Mouse (Mus musculus): ENCODE results near the gene Map3k5.
A peak's percentile ranks its signal among the peaks of the same experiment; 100 is the strongest.

Map3k5 gene

DNA sequence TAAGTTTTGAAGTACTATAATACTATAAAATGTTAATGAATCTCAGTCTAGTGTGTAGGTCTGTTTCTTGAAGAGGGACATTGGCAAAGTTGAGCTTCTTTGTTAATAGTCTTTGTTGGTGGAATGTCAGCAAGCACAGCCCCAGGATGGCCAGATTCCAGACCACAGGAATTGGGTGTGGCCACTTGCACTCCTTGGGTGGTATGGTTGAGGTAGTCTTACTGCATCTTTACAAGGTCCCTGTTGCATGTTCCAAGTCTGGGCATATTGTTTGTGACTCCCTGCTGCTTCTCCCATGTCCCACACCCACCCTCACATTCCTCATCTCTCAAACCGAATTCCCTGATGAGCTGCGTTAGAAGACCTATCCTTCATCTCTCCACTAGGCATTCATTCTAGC is 157.1 kb downstream of the Map3k5 start:
- no peaks in the 10 kb centered on the region for H3K27me3 ChIP-seq (ENCODE audit: control insufficient read depth, insufficient read depth, low read length, poor library complexity, severe bottlenecking)
- no peaks in the 10 kb centered on the region for H3K36me3 ChIP-seq (ENCODE audit: control insufficient read depth, insufficient read depth, low read length, poor library complexity, severe bottlenecking)
- DNase-seq (ENCODE audit: low read depth, low spot score): no peak

- no peak for DNase-seq (ENCODE audit: low read depth, low spot score)
- Histone ChIP-seq H3K36me3 (ENCODE audit: control insufficient read depth, insufficient read depth, low read length, poor library complexity, severe bottlenecking) (no peaks in the 10 kb centered on the region), H3K27me3 (ENCODE audit: control insufficient read depth, insufficient read depth, low read length, poor library complexity, severe bottlenecking) (no peaks in the 10 kb centered on the region)
These were observed 158.1 kb downstream of the Map3k5 start for GRCm38 (mm10) chr10:20092371-20092770.

DNA sequence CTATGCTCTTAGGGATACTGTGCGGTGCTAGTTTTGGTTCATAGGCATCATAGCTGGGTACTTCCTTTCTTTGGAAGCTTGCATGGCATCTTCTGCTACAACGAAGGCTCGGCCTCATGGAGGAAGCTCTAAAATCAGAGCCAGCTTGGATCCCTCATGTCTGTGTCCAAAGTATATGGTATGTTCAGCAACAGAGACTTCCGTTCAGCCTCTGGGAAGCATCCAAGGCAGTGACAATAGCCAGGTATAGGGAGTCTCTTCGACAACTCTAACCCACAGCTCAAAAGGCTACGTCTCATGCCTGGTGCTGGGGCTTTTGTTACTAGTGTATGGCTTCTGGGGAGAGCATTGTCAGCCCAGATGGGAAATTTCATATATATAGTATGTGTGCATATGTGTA is 167.2 kb downstream of the Map3k5 start:
- H3K27me3 ChIP-seq (ENCODE audit: control insufficient read depth, insufficient read depth, low read length, poor library complexity, severe bottlenecking): no peaks in the 10 kb centered on the region
- no peak for DNase-seq (ENCODE audit: low read depth, low spot score)
- peaks cover 11% of the 10 kb centered on the region for H3K36me3 ChIP-seq (ENCODE audit: control insufficient read depth, insufficient read depth, low read length, poor library complexity, severe bottlenecking)

DNA sequence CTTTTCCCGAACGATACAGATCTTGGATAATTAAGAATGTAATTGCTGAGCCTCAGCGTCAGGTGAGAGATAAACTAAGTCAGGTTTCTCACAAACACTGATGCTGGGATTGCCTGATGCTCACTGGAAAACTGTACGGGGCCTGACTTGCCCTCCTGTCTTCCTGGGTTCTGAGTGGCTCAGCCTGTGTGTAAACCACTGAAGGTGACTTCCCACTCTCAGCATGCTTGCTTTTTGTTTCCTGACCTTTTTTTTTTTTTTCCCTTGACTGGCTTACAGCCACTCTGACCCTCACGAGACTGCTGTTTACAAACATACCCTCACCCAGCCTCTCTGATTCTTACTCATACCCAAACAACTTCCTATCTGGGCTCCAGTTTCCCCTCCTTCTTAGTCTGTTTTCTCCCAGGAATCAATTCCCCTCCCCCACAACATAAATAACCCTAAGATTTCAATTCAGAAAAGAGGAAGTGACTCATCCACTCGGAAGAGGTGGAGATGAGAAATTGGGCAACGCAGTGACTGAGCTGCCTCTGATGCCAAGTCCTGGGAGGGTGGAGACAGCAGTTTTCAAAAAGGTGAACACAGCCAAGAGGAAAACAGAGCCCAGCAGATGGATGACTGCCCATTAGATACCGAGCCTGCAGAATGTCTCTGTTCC is 170.1 kb downstream of the Map3k5 start:
- DNase-seq (ENCODE audit: low read depth, low spot score): peak; percentile 48
- peaks cover 20% of the 10 kb centered on the region for H3K36me3 ChIP-seq (ENCODE audit: control insufficient read depth, insufficient read depth, low read length, poor library complexity, severe bottlenecking)
- no peaks in the 10 kb centered on the region for H3K27me3 ChIP-seq (ENCODE audit: control insufficient read depth, insufficient read depth, low read length, poor library complexity, severe bottlenecking)

DNA sequence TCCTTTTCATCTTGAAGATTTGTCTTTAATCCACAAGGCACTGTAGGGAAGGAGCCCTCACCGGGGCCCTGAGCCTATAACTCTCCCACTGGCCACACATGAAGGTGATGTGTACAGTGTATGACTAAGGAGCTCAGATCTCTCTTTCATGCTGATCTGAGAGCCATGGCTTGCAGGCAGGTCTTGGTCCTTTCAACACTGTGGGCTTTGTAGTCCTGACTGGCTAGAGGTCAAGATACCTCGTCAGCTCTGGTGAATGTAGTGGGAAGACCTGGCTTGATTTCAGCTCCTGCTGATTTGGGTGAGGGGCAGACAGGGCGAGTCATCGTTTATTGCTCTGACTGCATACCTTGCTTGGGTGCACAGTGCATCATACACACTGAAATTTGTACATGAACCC is 171.3 kb downstream of the Map3k5 start:
- H3K36me3 ChIP-seq (ENCODE audit: control insufficient read depth, insufficient read depth, low read length, poor library complexity, severe bottlenecking): peaks cover 20% of the 10 kb centered on the region
- no peak for DNase-seq (ENCODE audit: low read depth, low spot score)
- no peaks in the 10 kb centered on the region for H3K27me3 ChIP-seq (ENCODE audit: control insufficient read depth, insufficient read depth, low read length, poor library complexity, severe bottlenecking)

GRCm38 (mm10) chr10:20107031-20107430 is 172.8 kb downstream of the Map3k5 start:
- no peak for DNase-seq (ENCODE audit: low read depth, low spot score)

GRCm38 (mm10) chr10:20111508-20111907 is 177.2 kb downstream of the Map3k5 start:
- H3K27me3 ChIP-seq (ENCODE audit: control insufficient read depth, insufficient read depth, low read length, poor library complexity, severe bottlenecking): no peaks in the 10 kb centered on the region
- DNase-seq (ENCODE audit: low read depth, low spot score): no peak
- H3K36me3 ChIP-seq (ENCODE audit: control insufficient read depth, insufficient read depth, low read length, poor library complexity, severe bottlenecking): peaks cover 12% of the 10 kb centered on the region

More at GRCm38 (mm10) chr10:20107031-20107430, 172.8 kb downstream of the Map3k5 start:
- Histone ChIP-seq H3K36me3 (ENCODE audit: control insufficient read depth, insufficient read depth, low read length, poor library complexity, severe bottlenecking) (peaks cover 16% of the 10 kb centered on the region), H3K27me3 (ENCODE audit: control insufficient read depth, insufficient read depth, low read length, poor library complexity, severe bottlenecking) (no peaks in the 10 kb centered on the region)

DNA sequence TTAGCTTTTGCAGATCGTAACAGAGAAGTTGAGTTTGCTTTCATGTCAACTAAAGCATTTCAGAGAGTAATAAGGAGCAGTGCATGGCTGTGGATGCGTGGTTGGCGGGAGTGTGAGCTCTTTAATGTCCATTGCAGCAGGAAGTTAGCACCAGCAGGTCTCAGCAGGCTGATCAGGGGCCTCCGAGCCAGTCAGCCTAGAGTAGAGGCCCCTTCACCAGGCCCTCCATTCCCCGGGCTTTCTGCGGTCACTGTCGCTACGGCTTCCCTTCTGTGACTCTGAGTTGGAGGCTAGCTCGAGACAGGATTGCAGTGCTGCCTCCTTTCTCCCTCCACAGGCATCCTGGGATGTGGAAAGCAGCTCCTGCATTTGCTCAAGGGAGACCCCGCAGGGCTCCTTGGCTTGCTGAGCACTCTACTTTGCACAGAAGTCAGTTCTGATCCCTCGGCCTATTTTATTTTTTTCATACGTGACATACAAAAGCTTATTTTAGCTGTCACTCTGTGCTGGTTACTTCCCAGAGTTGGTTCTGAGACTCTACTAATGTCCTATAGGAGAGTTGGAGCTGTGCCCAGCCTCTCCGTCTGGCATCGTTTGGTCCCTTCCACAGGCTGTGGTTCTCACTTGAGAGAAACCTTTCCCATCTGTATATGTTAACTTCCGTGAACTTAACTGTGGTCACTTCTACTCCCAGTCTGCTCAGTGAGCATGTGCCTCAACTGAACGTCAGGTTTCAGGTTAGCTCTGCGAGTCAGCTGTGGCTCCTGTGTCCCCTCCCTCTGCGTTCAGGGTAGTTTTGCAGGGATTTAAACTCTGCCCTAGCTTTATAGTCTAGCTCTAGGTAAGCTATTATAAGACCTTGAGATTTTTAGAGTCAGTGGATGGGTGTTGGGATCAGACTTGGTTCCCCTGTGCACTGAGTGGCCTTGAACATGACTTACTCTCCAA is 178.0 kb downstream of the Map3k5 start:
- no peak for DNase-seq (ENCODE audit: low read depth, low spot score)
- Histone ChIP-seq H3K36me3 (ENCODE audit: control insufficient read depth, insufficient read depth, low read length, poor library complexity, severe bottlenecking) (peaks cover 12% of the 10 kb centered on the region), H3K27me3 (ENCODE audit: control insufficient read depth, insufficient read depth, low read length, poor library complexity, severe bottlenecking) (no peaks in the 10 kb centered on the region)

- H3K27me3 ChIP-seq (ENCODE audit: control insufficient read depth, insufficient read depth, low read length, poor library complexity, severe bottlenecking): no peaks in the 10 kb centered on the region
- peak; percentile 20 for DNase-seq (ENCODE audit: low read depth, low spot score)
- H3K36me3 ChIP-seq (ENCODE audit: control insufficient read depth, insufficient read depth, low read length, poor library complexity, severe bottlenecking): peaks cover 6% of the 10 kb centered on the region
These were observed 185.5 kb downstream of the Map3k5 start for GRCm38 (mm10) chr10:20119504-20120425.

DNA sequence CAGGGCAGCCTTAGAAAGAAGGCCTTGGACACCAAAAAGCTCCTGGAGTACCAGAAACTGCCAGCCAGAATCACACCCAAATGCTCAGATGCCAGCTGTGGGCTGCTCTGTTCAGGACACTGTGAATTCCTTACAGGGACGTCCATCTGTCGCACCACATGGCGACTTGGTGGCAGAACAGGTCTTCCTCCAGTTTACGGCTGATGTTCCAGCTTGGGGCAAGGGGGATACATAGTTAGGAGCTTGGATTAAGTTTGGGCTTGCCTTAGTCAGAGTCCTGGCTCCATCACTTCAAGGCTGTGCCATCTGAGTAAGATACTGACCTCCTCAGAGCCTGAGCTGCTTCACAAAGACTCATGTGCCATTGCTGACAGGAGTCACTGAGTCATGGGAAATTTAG is 187.7 kb downstream of the Map3k5 start:
- no peaks in the 10 kb centered on the region for H3K27me3 ChIP-seq (ENCODE audit: control insufficient read depth, insufficient read depth, low read length, poor library complexity, severe bottlenecking)
- no peak for DNase-seq (ENCODE audit: low read depth, low spot score)
- H3K36me3 ChIP-seq (ENCODE audit: control insufficient read depth, insufficient read depth, low read length, poor library complexity, severe bottlenecking): peaks cover 6% of the 10 kb centered on the region

GRCm38 (mm10) chr10:20123401-20123800 is 189.1 kb downstream of the Map3k5 start:
- H3K27me3 ChIP-seq (ENCODE audit: control insufficient read depth, insufficient read depth, low read length, poor library complexity, severe bottlenecking): no peaks in the 10 kb centered on the region
- no peak for DNase-seq (ENCODE audit: low read depth, low spot score)
- H3K36me3 ChIP-seq (ENCODE audit: control insufficient read depth, insufficient read depth, low read length, poor library complexity, severe bottlenecking): peaks cover 3% of the 10 kb centered on the region

GRCm38 (mm10) chr10:20124576-20124975 is 190.3 kb downstream of the Map3k5 start:
- Histone ChIP-seq H3K27me3 (ENCODE audit: control insufficient read depth, insufficient read depth, low read length, poor library complexity, severe bottlenecking) (no peaks in the 10 kb centered on the region), H3K36me3 (ENCODE audit: control insufficient read depth, insufficient read depth, low read length, poor library complexity, severe bottlenecking) (no peaks in the 10 kb centered on the region; the same call in none of the 2 replicates)
- DNase-seq (ENCODE audit: low read depth, low spot score): no peak

DNA sequence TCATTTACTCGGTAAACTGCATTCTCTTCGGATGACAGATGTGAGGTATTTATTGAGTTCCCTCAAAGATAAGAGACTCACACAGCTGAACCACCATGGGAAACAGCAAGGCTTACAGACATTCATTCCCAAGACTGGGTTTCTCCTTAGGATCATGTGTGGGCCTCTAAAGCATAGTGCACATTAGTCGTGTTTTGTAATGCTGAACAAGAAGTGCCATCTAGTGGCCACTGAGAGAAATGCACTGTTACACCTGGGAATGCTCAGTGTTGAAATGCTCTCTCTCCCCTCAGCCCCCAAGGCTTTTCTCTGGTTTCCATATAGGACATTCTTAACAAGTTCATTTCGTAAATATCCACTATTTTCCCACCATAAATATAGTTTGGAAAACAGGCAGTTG is 191.0 kb downstream of the Map3k5 start:
- H3K36me3 ChIP-seq (ENCODE audit: control insufficient read depth, insufficient read depth, low read length, poor library complexity, severe bottlenecking): no peaks in the 10 kb centered on the region; the same call in none of the 2 replicates
- DNase-seq (ENCODE audit: low read depth, low spot score): peak; percentile 70

DNA sequence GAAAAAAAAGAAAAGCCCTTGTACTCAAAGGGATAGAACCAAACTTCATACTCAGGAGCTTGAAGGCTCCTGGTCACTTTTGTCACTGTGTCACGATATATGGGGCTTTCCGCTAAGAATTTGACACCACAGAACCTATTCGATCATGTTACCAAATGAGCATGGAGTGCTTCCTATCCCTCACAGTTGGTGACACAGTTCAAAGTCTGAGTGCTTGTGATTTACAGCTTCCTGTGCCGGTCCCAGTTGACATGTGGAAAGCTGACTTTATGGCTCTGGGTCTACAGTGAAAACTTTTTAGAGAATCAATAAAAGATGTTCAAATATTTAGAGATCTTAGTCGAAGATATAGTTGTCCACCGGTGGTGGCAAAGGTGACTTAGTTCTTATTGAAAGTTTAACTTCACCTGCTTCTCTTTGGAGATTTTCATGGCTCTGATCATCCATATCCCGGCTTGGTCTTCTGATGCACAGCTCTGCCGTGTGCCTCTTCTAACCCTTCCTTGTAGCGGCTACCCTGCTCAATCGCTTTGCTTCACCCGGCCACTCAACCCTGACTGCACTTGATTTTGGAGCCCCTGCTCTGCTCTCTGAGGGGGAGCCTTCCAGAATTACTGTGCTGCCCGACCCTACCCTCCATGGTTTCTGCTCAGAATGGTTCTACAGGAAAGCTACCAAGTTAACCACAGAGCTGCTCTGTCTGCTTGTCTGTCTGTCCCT is 198.8 kb downstream of the Map3k5 start:
- Histone ChIP-seq H3K27me3 (ENCODE audit: control insufficient read depth, insufficient read depth, low read length, poor library complexity, severe bottlenecking) (no peaks in the 10 kb centered on the region), H3K36me3 (ENCODE audit: control insufficient read depth, insufficient read depth, low read length, poor library complexity, severe bottlenecking) (peaks cover 6% of the 10 kb centered on the region)
- no peak for DNase-seq (ENCODE audit: low read depth, low spot score)

More for the DNA sequence above, 191.0 kb downstream of the Map3k5 start:
- no peaks in the 10 kb centered on the region for H3K27me3 ChIP-seq (ENCODE audit: control insufficient read depth, insufficient read depth, low read length, poor library complexity, severe bottlenecking)

All from splenic B cell, adult 2 months (primary cell).